Mouse (Mus musculus) heart, embryonic 16.5 days (tissue): Measurements from ENCODE around the gene Sidt2. TPM values are rescaled to one million over a fixed set of nuclear protein-coding genes. Genes with fewer than 3 reads are reported as not detected.
A peak's percentile ranks its signal among the peaks of the same experiment; 100 is the strongest.

Experiments
- ATAC-seq: fragments of 200-750 bp; cut with Nextera tagmentation; replicated peaks from 2 replicates; pipeline ENCODE4 v1.8.0; 2017; ENCODE audit warnings: moderate number of reproducible peaks; ENCODE audit not compliant: insufficient read depth, low FRiP score; ENCODE audit errors: extremely low read depth
- H3K27ac ChIP-seq: fragments of 300-500 bp; sonication (generic); 2 replicates; pipeline ENCODE4 v1.5.1; 2014; ENCODE audit warnings: mild to moderate bottlenecking, low read length, control low read depth, moderate library complexity
- H3K27me3 ChIP-seq: fragments of 300-500 bp; sonication (generic); 2 replicates; pipeline ENCODE4 v1.6.1; 2014; ENCODE audit warnings: low read length, mixed read lengths; ENCODE audit not compliant: control insufficient read depth, insufficient read depth
- H3K36me3 ChIP-seq: fragments of 300-500 bp; sonication (generic); 2 replicates; pipeline ENCODE4 v1.6.1; 2014; ENCODE audit not compliant: control insufficient read depth, insufficient read depth
- H3K4me1 ChIP-seq: fragments of 300-500 bp; sonication (generic); 2 replicates; pipeline ENCODE4 v1.6.1; 2014; ENCODE audit warnings: low read length, mixed read lengths; ENCODE audit not compliant: control insufficient read depth, insufficient read depth
- H3K4me2 ChIP-seq: fragments of 300-500 bp; sonication (generic); 2 replicates; pipeline ENCODE4 v1.6.1; 2014; ENCODE audit warnings: low read depth, mild to moderate bottlenecking, control low read depth, low read length
- H3K4me3 ChIP-seq: fragments of 300-500 bp; sonication (generic); 2 replicates; pipeline ENCODE4 v1.5.1; 2014; ENCODE audit warnings: mild to moderate bottlenecking, control low read depth, low read length
- H3K9ac ChIP-seq: fragments of 300-500 bp; sonication (generic); 2 replicates; pipeline ENCODE4 v1.6.1; 2014; ENCODE audit warnings: low read length, control low read depth
- H3K9me3 ChIP-seq: fragments of 300-500 bp; sonication (generic); replicated peaks from 2 replicates; pipeline ENCODE4 v1.6.1; 2016; ENCODE audit warnings: low read length; ENCODE audit not compliant: control insufficient read depth
- WGBS: fragments of 180-500 bp; shearing (Covaris S2); extraction: QIAGEN DNeasy Blood & Tissue Kit; methylation state at CpG from one replicate; pipeline ENCODE4 v1.1.7; 2014; 5-methylcytosine and 5-hydroxymethylcytosine counted together
- polyA plus RNA-seq: library from polyadenylated mRNA; unstranded; fragments of >200 nt; fragmentation: Nextera tagmentation; extraction: Ambion mirVana; gene quantifications from 2 replicates; pipeline ENCODE4 v1.2.1, GENCODE M21; 2015

Gene Sidt2
- polyA plus RNA-seq, 1 experiment from 2014 or later, result 36.9 TPM

DNA sequence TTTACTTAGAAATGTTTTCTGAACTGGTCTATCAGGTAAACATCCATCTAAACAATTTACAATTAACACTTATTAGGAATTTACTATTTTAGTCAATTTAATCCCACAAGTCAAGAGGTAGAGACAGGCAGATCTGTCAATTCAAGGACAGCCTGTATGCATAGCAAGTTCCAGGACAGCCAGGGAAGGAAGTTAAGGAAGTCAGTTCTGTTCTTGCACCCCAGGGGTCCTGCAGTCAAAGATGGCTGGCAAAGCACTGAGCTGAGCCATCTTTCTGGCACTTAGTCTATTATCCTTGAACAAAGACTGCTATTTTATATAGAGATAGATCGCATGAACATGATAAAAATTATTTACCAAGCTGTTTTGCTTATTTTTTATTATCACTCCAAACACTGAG lies 25.6 kb upstream of the Sidt2 start:
- H3K4me3 ChIP-seq, result no peak overlapping the region
- H3K9me3 ChIP-seq, result no peaks in the 10 kb centered on the region
- ATAC-seq, result no peak
- H3K27me3 ChIP-seq, result no peaks in the 10 kb centered on the region
- H3K9ac ChIP-seq, result no peak overlapping the region
- 87% methylated on average over 1 of the region's 1 CpGs for WGBS
- no peak overlapping the region for H3K4me2 ChIP-seq
- H3K4me1 ChIP-seq, result peaks cover 32% of the 10 kb centered on the region
- H3K27ac ChIP-seq, result no peak overlapping the region
- peaks cover 9% of the 10 kb centered on the region for H3K36me3 ChIP-seq

DNA sequence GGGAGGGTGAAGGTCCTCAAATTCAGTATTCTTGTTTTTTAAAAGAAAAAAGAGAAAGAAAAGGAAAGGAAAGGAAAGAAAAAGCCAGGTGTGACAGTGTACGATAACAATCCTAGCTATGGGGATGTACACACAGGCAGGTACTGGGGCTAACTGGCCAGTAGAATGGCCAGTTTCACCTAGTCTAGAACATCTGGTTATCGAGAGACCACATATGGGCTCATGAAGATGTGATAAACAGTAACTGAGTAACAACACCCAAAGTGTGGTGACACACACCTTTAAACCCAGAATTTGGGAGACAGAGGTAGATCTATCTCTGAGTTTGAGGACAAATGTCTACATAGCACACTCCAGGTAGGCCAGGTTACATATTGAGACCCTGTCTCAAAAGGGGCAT lies 24.7 kb upstream of the Sidt2 start:
- Histone ChIP-seq H3K27me3 (no peaks in the 10 kb centered on the region), H3K4me2 (no peak overlapping the region), H3K4me3 (no peak overlapping the region), H3K36me3 (peaks cover 15% of the 10 kb centered on the region), H3K4me1 (peaks cover 29% of the 10 kb centered on the region), H3K9me3 (no peaks in the 10 kb centered on the region), H3K27ac (no peak overlapping the region), H3K9ac (no peak overlapping the region)
- ATAC-seq, result no peak
- WGBS, result 91% methylated on average over 2 of the region's 2 CpGs

DNA sequence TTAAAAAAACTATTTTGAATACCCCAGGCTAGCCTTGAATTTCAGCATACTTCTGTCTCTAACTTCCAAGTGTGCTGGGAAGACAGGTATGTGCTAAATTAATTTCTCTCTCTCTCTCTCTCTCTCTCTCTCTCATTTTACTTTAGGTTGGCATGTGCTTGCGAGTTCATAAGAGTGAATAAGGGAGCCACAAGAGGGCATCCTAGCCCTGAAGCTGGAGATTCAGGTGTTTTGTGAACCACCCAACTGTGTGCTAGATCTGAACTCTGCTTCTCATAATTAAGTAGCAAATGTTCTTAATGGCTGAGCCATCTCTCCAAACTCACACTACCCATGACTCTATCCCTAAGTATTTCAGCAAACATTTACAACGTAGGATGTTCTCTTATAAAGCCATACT lies 21.8 kb upstream of the Sidt2 start:
- ATAC-seq, result no peak
- Histone ChIP-seq H3K4me3 (no peak overlapping the region), H3K4me1 (peaks cover 11% of the 10 kb centered on the region), H3K9me3 (no peaks in the 10 kb centered on the region), H3K27me3 (no peaks in the 10 kb centered on the region), H3K27ac (no peak overlapping the region), H3K9ac (no peak overlapping the region), H3K4me2 (no peak overlapping the region), H3K36me3 (peaks cover 35% of the 10 kb centered on the region)
- 78% methylated on average over 2 of the region's 2 CpGs for WGBS

DNA sequence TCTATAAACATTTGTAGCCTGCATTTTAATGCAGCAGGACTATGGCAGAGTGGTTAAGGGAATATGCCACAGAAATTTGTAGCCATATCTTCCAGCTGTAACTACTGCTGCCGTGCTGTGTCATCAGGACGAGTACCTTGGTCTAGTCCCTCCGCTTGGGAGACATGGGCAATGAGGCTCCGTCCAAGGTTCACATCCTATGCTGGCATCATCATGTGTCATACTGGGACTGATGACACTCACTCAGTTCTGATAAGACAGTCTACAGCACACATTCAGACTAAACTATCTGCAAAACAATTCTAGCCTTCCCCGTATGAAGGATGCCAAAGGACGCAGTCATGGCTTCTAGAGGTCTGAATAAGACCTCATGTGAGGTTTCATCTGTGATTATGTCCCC lies 8.5 kb upstream of the Sidt2 start:
- peaks cover 11% of the 10 kb centered on the region; the same call in 1 of the 2 replicates for H3K4me1 ChIP-seq

DNA sequence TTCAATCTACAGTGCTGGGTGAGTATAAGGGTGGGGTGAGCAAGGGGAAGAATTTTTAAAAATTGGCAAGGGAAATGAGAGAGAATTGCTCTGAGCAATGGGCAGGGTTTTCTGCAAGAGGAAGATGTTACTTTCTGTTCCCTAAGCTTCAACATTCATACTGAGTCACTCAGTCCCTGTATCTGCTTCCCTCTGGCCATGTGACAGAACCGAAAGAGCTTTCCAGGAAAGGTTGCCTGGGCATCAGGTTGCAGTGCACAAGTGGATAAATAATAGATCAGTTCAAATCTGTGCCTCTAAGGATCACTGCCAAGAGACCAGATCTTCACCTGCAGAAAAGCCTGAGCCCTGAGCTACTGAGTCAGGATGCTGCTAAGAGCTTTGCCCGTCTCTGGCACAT lies 6.8 kb upstream of the Sidt2 start:
- H3K27me3 ChIP-seq, result no peaks in the 10 kb centered on the region
- H3K9me3 ChIP-seq, result no peaks in the 10 kb centered on the region
- no peak overlapping the region for H3K4me3 ChIP-seq
- H3K27ac ChIP-seq, result no peak overlapping the region
- no peak overlapping the region for H3K9ac ChIP-seq
- H3K4me1 ChIP-seq, result peaks cover 11% of the 10 kb centered on the region; the same call in 1 of the 2 replicates
- H3K4me2 ChIP-seq, result no peak overlapping the region
- H3K36me3 ChIP-seq, result peaks cover 26% of the 10 kb centered on the region
- ATAC-seq, result no peak
- WGBS, result 66% methylated on average over 2 of the region's 2 CpGs

More for the DNA sequence above, 8.5 kb upstream of the Sidt2 start:
- Histone ChIP-seq H3K9ac (no peak overlapping the region), H3K9me3 (no peaks in the 10 kb centered on the region), H3K27me3 (no peaks in the 10 kb centered on the region), H3K27ac (no peak overlapping the region), H3K4me3 (no peak overlapping the region), H3K4me2 (no peak overlapping the region), H3K36me3 (peaks cover 36% of the 10 kb centered on the region)
- 70% methylated on average over 6 of the region's 6 CpGs for WGBS
- ATAC-seq, result no peak

DNA sequence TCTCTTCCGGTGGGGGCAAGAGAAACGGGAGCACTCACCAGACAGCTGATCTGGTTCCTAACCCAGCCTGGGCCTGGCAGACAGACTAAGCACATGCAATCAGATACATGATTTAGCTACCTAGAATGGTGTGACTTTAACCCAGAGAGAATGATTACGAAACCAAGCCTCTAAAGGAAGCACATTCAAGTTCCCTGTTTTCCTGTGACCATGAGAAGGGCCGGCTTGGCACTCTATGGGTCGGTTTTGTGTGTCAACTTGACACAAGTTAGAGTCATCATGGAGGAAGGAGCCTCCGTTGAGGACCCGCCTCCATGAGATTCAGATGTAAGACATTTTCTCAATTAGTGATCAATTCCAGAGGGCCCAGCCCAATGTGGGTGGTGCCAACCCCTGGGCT lies 4.6 kb upstream of the Sidt2 start:
- no peak overlapping the region for H3K27ac ChIP-seq
- peaks cover 14% of the 10 kb centered on the region for H3K36me3 ChIP-seq
- no peaks in the 10 kb centered on the region for H3K27me3 ChIP-seq
- no peak overlapping the region for H3K4me2 ChIP-seq
- no peak overlapping the region for H3K9ac ChIP-seq
- H3K9me3 ChIP-seq, result no peaks in the 10 kb centered on the region
- peaks cover 15% of the 10 kb centered on the region for H3K4me1 ChIP-seq
- H3K4me3 ChIP-seq, result no peak overlapping the region
- no peak for ATAC-seq
- 83% methylated on average over 7 of the region's 7 CpGs for WGBS

DNA sequence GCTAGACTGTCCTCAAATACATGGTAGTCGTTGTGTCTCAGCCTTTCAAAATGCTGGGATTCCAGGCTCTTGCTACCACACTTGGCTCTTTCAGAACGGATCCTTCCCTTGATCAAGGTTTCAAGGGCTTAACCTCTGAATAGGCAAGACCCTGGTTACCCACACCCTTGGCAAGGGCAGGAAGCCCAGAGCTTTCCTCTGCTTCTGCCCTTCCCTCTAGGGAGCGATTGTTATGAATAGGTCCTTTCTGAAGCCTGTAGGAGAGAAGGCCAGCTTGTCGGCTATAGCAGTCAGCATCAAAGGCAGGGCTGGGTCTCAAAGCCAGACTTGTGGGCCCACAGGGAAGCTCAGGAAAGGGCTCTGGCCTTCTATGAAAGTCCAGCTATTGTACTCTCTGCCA lies 3.8 kb upstream of the Sidt2 start:
- H3K4me3 ChIP-seq, result no peak overlapping the region
- WGBS, result 49% methylated on average over 4 of the region's 4 CpGs
- H3K27ac ChIP-seq, result peak overlapping the region; percentile 70
- no peak for ATAC-seq
- no peak overlapping the region for H3K9ac ChIP-seq
- H3K4me2 ChIP-seq, result no peak overlapping the region
- H3K36me3 ChIP-seq, result peaks cover 10% of the 10 kb centered on the region
- H3K4me1 ChIP-seq, result peaks cover 14% of the 10 kb centered on the region
- H3K9me3 ChIP-seq, result no peaks in the 10 kb centered on the region
- no peaks in the 10 kb centered on the region for H3K27me3 ChIP-seq

DNA sequence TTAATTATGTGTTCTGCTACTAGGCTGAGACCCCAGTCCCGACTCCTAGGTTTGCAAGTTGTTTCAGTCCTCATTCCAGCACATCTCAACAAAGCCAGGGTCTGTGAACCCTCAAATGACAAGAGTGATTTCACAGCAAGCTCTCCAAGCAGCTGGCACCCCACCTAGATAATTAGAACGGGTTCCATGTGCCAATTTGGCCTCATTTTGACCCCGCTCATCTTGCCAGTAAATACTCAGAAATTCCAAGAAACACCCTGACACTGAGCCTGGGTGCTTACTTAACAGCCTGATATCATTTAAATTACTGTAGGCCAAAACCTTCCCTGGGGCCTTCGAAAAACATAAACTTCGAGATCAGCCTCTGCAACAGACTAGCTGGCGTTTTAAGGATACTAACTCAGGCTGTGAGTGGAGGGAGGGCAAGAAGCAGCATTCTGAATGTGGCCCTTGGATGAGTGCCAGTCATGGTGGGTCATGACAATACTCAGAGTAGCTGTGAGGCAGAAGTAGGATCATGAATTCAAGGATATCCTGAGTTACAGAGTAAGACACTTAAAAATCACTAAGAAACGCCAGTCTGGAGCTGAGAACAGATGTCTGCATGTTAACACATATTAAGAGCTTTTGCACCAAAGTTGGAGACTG lies 3.1 kb upstream of the Sidt2 start:
- no peak overlapping the region for H3K4me2 ChIP-seq
- no peaks in the 10 kb centered on the region for H3K9me3 ChIP-seq
- H3K36me3 ChIP-seq, result peaks cover 8% of the 10 kb centered on the region
- 61% methylated on average over 7 of the region's 7 CpGs for WGBS
- no peak overlapping the region for H3K4me3 ChIP-seq
- H3K9ac ChIP-seq, result no peak overlapping the region
- no peak for ATAC-seq
- H3K4me1 ChIP-seq, result peaks cover 16% of the 10 kb centered on the region
- H3K27ac ChIP-seq, result peak overlapping the region; percentile 70
- H3K27me3 ChIP-seq, result no peaks in the 10 kb centered on the region

DNA sequence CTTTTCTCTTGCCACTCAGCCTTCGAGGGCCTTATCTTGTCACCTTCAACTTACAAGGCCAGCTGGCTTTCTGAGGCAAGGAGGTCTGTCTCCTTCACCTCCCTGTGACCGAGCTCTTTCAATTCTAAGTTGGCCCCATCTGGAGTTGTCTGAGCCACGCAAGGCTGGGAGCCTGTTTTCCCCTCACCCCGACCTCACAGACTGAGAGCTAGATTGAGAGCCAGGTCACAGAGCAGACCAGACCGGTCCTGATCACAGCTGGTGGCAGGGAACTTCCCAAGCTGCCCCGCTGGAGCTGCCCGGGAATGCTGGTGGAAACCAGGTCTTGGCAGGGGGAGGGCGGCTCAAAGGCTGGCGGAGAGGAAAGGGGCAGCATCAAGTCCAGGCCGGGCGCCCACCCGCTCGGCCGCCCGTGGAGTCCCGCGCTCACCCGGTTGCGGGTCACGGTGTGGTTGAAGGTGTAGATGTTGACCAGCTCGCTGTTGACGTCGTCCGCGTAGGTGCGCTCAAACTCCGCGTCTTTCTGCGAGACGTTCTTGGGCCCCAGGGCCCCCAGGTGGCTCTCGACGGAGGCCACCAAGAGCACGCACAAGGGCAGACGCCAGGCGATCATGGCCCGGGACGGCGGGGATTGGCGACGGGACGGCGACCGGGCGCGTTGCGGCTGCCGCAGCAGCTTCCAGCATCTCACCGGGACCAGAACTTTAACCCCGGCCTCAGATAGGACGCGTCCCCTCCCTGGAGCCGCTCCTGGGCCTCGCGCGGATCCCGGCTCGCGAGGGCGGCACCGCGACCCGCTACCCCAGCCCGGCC lies 558 bp downstream of the Sidt2 start:
- Histone ChIP-seq H3K27ac (peak overlapping the region; percentile 92), H3K4me2 (peak overlapping the region; percentile 92), H3K27me3 (no peaks in the 10 kb centered on the region), H3K4me3 (peak overlapping the region; percentile 92), H3K9me3 (no peaks in the 10 kb centered on the region), H3K9ac (peak overlapping the region; percentile 95), H3K36me3 (peaks cover 26% of the 10 kb centered on the region), H3K4me1 (peaks cover 14% of the 10 kb centered on the region)
- WGBS, result under 1% methylated on average over 61 of the region's 63 CpGs
- ATAC-seq, result peak; percentile 34
